Mouse (Mus musculus) megakaryocyte, embryonic 14.5 days (primary cell): ENCODE results near the gene Opalin. TPM values are rescaled to one million over a fixed set of nuclear protein-coding genes. Genes with fewer than 3 reads are reported as not detected.

ENCODE experiments used
- H3K27me3 ChIP-seq: replicated peaks from 2 replicates; pipeline ENCODE3; 2012; ENCODE audit warnings: inconsistent platforms
- H3K36me3 ChIP-seq: replicated peaks from 2 replicates; pipeline ENCODE3; 2012; ENCODE audit warnings: low read length, inconsistent platforms, mixed read lengths
- H3K4me1 ChIP-seq: 2 replicates; pipeline ENCODE4 v1.6.1; 2012; ENCODE audit warnings: inconsistent platforms
- H3K4me3 ChIP-seq: replicated peaks from 2 replicates; pipeline ENCODE3; 2012; ENCODE audit warnings: moderate library complexity, mild to moderate bottlenecking, inconsistent platforms
- H3K9me3 ChIP-seq: 2 replicates; pipeline ENCODE4 v1.6.1; 2012; ENCODE audit warnings: inconsistent platforms
- FLI1 ChIP-seq: IDR thresholded peaks from 2 replicates; pipeline ENCODE4 v1.6.1; 2012; ENCODE audit warnings: low read length, inconsistent platforms, mixed read lengths
- GATA1 ChIP-seq: IDR thresholded peaks from 3 replicates; pipeline ENCODE4 v1.6.1; 2012; ENCODE audit warnings: mixed read lengths, low read length, inconsistent platforms, borderline replicate concordance
- polyA plus RNA-seq: library from polyadenylated mRNA; stranded (reverse); fragments of >175 nt; gene quantifications from 2 replicates; pipeline ENCODE4 v1.2.3, GENCODE M21; 2012; ENCODE audit warnings: low replicate concordance; ENCODE audit not compliant: insufficient read depth

Opalin gene
- polyA plus RNA-seq, 1 experiment = not detected

DNA sequence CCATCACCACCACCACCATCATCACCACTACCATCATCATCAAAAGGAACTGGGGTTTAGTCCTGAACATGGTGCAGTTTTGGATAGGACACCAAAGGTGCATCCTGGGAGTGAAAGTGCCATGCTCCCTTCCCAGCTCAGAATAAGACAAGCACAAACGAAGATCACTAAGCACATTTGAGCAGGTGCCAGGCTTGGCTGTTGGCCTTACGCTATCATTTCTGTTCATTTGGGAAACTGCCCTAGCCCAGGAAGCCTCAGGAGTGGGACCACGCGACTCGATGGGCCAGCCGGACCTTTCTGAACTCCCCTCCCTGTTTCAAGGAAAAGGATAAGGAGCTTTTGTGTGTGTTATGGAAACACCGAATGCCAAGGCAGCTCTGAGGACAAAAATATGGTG, 31.8 kb upstream of the Opalin start:
- no peaks in the 10 kb centered on the region for H3K36me3 ChIP-seq
- no peak overlapping the region for H3K4me3 ChIP-seq
- peaks cover 56% of the 10 kb centered on the region for H3K27me3 ChIP-seq
- peaks cover 56% of the 10 kb centered on the region for H3K4me1 ChIP-seq
- H3K9me3 ChIP-seq = no peaks in the 10 kb centered on the region
- no peak for TF ChIP-seq GATA1
- no peak for TF ChIP-seq FLI1

DNA sequence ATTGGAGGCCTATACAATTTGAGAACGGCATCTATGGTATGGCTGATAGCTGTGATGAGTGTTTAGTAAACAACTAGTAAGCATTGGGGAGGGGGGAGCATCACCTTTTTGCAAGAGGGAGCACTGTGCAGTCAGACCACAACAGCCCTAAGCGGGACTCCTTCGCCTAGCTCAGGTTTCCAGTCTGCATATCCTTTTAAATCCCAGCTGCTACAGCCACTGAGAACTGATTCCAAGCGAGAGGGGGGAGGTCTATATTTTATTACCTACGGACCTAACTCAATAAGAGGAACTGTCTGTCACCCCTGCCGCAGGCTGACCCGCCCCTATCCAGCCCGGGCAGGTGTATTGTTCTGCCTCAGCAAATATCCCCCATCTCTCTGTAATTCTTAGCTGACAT, 30.6 kb upstream of the Opalin start:
- H3K36me3 ChIP-seq = no peaks in the 10 kb centered on the region
- H3K27me3 ChIP-seq = peaks cover 57% of the 10 kb centered on the region
- no peaks in the 10 kb centered on the region for H3K9me3 ChIP-seq
- TF ChIP-seq GATA1 (no peak), FLI1 (no peak)
- H3K4me3 ChIP-seq = no peak overlapping the region
- H3K4me1 ChIP-seq = peaks cover 47% of the 10 kb centered on the region

DNA sequence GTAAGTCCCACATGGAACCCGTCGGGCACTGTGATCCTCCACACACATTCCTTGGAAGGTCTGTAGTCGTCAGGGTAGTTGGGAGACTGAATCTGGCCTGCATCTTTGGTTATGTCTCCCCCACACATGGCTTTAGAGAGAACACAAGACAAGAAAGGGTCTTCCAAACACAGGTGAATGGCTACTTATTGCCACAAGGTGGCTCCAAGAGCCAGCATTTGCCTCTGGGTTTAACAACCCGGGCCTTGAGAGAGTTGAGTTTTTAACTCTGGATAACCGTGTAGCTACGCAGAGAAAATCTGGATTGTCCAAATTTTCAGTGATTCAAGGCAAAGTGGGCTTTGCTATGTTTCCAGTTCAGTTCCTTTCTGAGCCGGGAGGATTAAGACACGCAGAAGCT, 28.0 kb upstream of the Opalin start:
- TF ChIP-seq FLI1 (no peak), GATA1 (no peak)
- Histone ChIP-seq H3K4me3 (no peak overlapping the region), H3K9me3 (no peaks in the 10 kb centered on the region), H3K36me3 (no peaks in the 10 kb centered on the region), H3K27me3 (peaks cover 62% of the 10 kb centered on the region), H3K4me1 (peaks cover 43% of the 10 kb centered on the region)

DNA sequence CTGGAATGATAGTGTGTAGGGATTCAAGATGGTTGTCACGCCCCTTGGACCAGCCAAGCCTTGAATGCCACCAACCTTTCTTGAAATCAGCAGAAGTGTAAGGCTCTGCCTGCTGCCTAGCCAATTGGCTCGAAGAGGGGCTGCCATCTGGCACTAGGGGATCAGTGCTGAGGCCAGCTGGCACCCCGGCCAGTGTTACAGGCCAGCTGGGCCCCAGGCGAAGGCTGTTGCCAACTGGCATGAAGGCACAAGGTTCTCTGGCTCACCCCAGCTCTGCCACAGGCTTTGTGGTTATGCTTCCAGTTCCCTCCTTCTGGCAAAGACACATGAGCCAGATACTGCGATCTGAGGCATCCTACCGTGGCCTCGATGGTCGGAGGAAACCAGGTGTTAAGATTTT, 24.5 kb upstream of the Opalin start:
- H3K9me3 ChIP-seq = no peaks in the 10 kb centered on the region
- peaks cover 44% of the 10 kb centered on the region for H3K4me1 ChIP-seq
- peaks cover 66% of the 10 kb centered on the region for H3K27me3 ChIP-seq
- TF ChIP-seq FLI1 (no peak), GATA1 (no peak)
- no peaks in the 10 kb centered on the region for H3K36me3 ChIP-seq
- no peak overlapping the region for H3K4me3 ChIP-seq

DNA sequence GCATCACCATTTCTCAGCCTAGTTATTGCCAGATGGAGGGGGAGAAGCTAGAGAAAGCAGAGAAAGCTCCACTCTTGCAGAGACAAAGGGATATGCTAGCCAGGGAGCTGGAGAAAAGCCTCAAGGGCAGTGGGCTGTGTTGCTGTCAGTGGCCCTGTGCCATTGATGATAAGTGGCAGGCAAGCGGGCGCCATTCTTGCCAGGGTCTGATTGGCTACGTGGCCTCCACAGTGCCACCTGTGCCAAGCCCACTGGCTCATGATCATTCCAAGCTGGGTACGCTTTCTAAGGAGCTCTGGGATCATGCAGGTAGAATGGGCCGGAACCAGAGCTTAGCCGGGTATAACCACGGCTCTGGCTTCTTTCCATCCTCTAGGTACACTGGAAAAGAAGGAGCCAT, 23.9 kb upstream of the Opalin start:
- TF ChIP-seq FLI1 (no peak), GATA1 (no peak)
- Histone ChIP-seq H3K9me3 (no peaks in the 10 kb centered on the region), H3K4me1 (peaks cover 44% of the 10 kb centered on the region), H3K36me3 (no peaks in the 10 kb centered on the region), H3K27me3 (peaks cover 67% of the 10 kb centered on the region), H3K4me3 (no peak overlapping the region)

DNA sequence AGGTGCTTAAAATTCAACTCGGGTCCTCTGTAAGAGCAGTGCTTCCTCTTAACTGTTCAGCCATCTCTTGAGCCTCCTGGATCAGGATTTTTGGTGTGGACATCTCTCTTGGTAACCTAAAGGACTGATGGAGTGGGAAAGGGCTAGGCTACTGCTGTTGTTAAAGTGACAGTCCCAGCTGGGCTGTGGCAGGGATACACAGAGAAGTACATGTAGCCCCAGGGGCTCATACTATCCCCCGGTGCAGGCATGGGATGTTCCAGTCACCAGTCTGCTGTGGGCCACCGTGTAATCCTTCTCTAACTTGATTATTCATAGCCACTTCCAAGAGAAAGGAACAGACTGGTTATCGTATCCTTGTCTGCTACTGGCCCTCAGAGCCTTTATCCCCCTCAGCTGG, 20.1 kb upstream of the Opalin start:
- H3K9me3 ChIP-seq = no peaks in the 10 kb centered on the region
- peaks cover 52% of the 10 kb centered on the region for H3K27me3 ChIP-seq
- no peak overlapping the region for H3K4me3 ChIP-seq
- H3K36me3 ChIP-seq = no peaks in the 10 kb centered on the region
- no peak for TF ChIP-seq GATA1
- no peak for TF ChIP-seq FLI1
- peaks cover 41% of the 10 kb centered on the region for H3K4me1 ChIP-seq

DNA sequence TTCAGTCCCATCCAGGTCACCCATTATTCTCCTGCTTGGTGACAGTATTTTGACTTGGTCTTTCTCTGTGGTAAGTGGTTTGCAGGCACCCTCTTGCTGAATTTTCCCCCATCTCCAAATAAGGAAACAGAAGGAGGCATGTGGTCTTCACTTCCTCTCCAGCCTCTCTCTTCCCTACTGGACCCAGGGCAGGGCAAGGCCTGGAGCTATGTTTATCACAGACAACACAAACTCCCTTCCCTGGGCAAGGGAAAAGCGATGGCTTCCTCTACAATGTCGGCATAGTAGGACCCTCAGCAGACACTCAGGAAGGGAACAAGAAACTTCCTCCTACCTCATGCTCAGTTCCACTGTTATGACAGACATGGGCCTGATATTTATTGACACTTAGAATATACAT, 15.0 kb upstream of the Opalin start:
- Histone ChIP-seq H3K27me3 (peaks cover 25% of the 10 kb centered on the region), H3K9me3 (no peaks in the 10 kb centered on the region), H3K36me3 (no peaks in the 10 kb centered on the region), H3K4me3 (peak overlapping the region; percentile 15), H3K4me1 (peaks cover 71% of the 10 kb centered on the region)
- TF ChIP-seq GATA1 (no peak), FLI1 (no peak)

DNA sequence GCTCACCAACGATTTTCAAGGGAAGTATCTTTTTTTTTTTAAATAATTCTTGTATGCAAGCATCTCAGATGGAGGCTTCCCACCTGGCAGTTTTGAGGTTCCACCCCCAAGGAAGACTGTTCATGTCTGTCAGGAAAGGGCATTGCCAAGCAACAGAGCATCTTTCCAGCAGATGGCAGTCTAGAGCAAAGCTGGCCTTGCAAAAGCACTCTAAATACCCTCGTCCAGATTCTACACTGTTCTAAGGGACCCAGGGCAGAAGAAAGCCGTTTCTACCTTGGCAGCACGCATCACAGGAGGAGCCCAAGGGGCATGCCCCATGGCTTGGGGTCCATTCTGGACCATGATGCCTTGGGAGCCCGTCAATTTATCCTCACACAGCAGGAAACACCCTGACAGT, 12.9 kb upstream of the Opalin start:
- H3K4me1 ChIP-seq = peaks cover 73% of the 10 kb centered on the region
- TF ChIP-seq GATA1 (no peak), FLI1 (no peak)
- no peaks in the 10 kb centered on the region for H3K9me3 ChIP-seq
- H3K4me3 ChIP-seq = no peak overlapping the region
- H3K36me3 ChIP-seq = no peaks in the 10 kb centered on the region
- peaks cover 23% of the 10 kb centered on the region for H3K27me3 ChIP-seq

DNA sequence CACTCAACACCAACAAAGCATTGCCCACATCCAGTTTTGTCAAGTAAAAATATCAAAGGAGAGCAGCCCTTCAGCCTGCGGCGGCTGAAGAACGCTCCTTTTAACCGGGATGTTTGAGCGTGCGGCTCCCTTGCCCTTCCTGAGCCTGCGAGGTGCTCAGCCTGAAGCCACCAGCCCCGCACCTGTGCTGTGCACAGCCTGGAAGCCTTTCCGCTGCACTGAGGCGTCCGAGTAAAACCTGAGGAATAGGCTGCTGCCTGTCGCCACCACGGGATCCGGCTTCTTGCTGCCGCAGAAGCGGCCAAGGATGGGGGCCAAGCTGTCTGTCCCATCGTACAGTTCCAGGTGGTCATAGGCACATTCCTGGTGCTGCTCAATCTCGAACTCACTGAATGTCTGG, 11.6 kb upstream of the Opalin start:
- TF ChIP-seq GATA1 = no peak
- H3K9me3 ChIP-seq = no peaks in the 10 kb centered on the region
- peak overlapping the region; percentile 44 for H3K4me3 ChIP-seq
- peaks cover 72% of the 10 kb centered on the region for H3K4me1 ChIP-seq
- H3K36me3 ChIP-seq = no peaks in the 10 kb centered on the region
- H3K27me3 ChIP-seq = peaks cover 36% of the 10 kb centered on the region

DNA sequence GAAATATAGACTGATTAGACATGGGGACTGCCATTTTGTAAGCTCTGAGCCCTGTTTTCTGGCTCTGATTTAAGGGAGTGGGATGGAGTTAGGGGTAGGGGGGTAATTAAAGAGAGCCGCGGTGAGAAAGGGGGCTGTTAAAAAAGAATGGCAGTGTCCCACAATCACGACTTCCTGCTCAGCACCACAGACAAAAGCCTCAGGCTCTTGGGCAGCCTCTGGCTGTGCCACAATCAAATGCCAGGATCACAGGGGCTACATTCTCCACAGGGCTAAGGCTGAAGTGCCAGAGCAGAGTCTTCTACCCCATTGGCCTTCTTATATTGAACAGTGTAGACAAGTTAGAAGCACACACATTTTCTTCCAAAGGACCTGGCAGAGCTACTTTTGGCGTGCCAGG, 11.0 kb upstream of the Opalin start:
- Histone ChIP-seq H3K4me1 (peaks cover 66% of the 10 kb centered on the region), H3K27me3 (peaks cover 42% of the 10 kb centered on the region), H3K36me3 (no peaks in the 10 kb centered on the region), H3K9me3 (no peaks in the 10 kb centered on the region), H3K4me3 (no peak overlapping the region)
- no peak for TF ChIP-seq FLI1

DNA sequence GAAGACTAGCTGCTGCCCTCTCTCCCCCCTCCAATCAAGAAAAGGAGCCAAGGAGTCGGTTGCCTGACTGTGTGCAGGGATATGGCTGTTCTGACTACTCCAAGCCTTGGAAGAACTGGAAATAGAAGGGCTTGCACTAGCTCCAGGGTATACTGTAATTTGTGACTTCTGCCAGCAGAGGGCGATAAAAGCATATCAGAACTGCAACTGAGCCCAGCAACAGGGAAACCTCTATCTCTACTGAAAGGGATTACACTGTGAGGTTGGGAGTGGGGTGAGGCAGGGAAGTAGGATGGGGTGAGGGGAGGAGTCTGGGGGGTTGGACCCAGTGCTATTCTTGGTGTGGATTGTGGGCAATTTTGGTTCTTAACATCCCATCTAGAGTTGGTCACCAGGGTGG, 9.8 kb upstream of the Opalin start:
- Histone ChIP-seq H3K4me3 (no peak overlapping the region), H3K27me3 (peaks cover 45% of the 10 kb centered on the region), H3K9me3 (no peaks in the 10 kb centered on the region), H3K36me3 (no peaks in the 10 kb centered on the region), H3K4me1 (peaks cover 54% of the 10 kb centered on the region)
- TF ChIP-seq FLI1 (no peak), GATA1 (no peak)
